Mouse (Mus musculus) 416B (cell line): ENCODE results near the gene Mgmt.

Experiments
- DNase-seq: peaks from one replicate; pipeline ENCODE4 v3.0.0; 2011; ENCODE audit warnings: low read depth

The Mgmt gene

DNA sequence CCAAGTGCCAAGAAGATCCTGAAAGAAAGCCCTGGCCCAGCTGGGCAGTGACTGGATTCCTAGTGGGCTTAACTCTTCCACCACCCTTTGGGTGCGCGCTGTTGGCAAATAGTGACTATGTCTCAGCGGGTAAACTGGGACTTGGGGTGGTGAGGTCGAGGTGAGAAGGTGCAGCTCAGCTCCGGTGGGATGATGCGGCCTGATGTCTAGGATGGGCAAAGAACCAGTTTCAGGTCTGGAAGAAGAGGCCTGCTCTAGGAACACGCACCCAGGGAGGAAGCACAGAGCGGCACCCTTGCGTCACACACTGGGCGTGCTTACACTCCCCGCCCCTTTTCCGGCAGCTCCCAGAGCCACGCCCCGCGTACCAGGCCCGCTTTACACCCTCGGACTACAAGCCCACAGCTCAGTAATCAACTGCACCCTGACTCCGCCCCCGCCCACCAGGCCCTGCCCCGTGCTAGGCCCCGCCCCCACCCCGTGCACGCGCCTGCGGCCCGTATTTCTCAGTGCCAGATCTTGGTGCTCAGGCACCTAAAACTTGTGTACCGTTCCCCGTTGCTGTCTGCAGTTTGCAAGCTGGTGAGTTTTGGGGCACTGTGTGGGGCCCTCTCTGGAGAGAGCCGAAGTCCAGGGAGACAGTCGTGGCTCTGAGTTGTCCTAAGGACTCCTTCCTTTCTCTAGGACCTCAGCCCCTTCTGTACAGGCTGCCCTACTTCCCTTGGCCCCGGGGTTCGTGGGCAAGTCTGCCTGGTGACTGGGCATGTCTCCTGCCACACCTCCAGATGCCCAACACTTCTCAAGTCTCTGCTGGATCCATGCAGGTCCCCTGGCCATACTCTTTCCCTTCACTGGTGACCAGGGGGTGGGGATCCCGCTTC, at the start of gene Mgmt:
Gene Mgmt (plus strand): TSS at position 509 of the 881 bp plus-strand sequence.
- DNase-seq, result no peak

DNA sequence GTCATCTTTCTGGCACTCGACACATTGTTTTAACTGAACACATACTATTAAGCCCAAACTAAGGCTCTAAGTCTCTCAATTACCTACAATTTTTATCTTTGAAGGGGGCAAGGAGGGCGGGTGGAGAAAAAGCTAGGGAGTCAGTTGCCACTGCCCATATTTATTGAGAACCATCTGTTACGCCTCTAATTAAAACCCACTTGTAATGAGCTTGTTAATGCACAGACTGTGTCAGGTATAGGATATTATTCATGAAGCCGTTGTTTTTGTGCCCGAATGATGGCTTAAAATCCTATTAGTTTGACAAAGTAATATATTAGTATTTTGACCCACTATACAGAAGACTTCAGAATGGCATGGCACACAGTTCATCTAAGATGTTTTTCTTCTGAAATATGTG, 49.6 kb upstream of the Mgmt start:
- no peak for DNase-seq

DNA sequence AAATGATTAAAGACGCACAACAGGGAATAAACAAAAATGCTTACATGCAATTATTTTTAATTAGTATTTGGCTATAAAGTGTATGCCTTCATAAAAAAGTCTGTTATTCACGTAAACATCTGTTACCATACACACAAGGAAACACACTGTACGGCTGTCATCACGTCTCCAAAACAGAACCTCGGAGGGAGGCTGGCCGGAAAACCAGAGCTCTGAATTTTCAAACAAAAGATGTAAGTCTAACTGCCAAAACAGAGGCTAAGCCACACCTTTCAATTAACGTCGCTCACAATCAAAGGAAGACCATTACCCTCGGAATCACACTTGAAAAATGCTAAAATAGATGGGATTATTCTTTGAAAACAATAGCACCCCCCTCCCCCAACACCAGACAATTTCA, 49.1 kb upstream of the Mgmt start:
- DNase-seq, result no peak

- DNase-seq, result no peak
These were observed 48.3 kb upstream of the Mgmt start for GRCm38 (mm10) chr7:136846086-136846620.

GRCm38 (mm10) chr7:136847601-136848000, 46.8 kb upstream of the Mgmt start:
- DNase-seq, result no peak

DNA sequence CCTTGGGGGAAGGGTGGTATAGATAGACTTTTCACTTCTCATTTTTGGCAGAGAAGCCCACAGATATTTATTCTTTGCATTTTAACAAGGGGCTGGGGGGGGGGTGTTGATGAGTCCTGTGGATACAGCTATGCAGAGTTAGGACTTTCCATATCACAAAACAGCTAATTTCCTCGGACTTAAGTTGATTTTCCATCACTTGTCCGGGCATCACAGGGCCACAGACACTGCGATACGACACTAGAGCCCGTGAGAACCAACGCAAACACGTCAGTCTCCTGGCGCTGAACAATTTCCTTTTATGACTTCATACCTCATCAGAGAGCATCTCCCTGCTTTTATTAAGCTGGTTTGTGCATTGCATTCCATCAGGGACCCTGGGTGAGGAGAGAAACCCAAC, 45.7 kb upstream of the Mgmt start:
- DNase-seq, result no peak

- DNase-seq, result no peak
These were observed 44.6 kb upstream of the Mgmt start for GRCm38 (mm10) chr7:136849811-136850210.

GRCm38 (mm10) chr7:136850339-136850738, 44.1 kb upstream of the Mgmt start:
- DNase-seq, result no peak

DNA sequence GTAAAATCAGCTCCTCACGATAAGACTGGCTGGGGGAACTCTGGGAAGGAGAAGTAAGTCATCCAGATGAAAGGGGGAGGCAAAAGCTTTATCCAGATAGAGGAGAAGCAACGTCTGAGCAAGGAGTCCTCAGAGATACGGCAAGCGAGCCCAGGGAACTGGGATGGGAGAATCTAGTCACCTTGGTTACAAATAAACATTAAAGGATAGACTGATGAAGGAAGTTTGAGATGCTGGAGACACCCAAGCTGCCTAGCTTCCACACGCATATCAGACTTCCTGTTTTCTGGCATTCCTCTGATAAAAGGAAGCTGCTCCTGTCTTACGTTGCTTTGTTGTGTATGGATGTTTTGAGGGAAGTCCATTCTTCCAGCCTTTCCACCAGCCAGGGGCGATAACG, 42.5 kb upstream of the Mgmt start:
- DNase-seq, result no peak

- DNase-seq, result no peak
These were observed 41.7 kb upstream of the Mgmt start for GRCm38 (mm10) chr7:136852721-136853120.

GRCm38 (mm10) chr7:136864677-136865463, 29.5 kb upstream of the Mgmt start:
- DNase-seq, result no peak

- DNase-seq, result no peak
These were observed 28.5 kb upstream of the Mgmt start for GRCm38 (mm10) chr7:136865876-136866275.

GRCm38 (mm10) chr7:136866535-136866934, 27.9 kb upstream of the Mgmt start:
- no peak for DNase-seq

DNA sequence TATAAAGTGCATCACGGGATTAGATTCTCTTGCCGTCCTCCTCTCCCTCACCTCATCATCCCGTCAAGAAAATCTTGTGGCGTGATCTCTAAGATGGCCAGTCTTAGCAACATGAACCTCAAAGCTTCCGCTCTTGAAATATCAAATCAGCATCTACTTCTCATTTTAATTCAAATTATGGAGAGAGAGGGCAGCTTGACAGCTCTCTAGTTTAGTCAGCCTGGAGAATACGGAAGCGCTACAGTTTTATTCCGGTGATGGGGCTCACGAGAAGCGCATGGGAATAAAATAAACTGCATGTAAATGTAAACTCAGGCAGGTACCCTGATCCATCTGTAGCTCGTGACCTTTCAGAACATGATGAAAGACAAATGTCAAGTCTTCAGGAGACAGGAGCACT, 22.9 kb upstream of the Mgmt start:
- no peak for DNase-seq

DNA sequence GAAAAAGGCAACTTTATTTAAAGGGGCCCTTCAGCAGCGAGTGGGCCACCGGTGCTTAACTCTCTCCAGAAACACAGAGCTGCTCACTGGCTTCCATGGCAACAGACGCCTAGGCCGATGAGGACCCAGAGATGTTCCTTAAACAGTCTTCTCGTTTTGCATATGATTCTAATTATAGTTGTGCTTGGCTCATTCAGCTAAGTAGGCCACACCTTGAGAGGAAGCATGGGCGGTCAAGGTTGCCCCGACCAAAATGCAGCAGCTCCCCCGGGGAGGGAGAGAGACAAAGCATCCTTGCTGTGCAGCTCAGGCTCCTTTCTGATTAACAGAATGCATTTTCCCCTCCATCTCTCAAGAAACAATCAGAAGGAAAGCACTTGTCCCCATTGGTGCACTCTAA, 22.4 kb upstream of the Mgmt start:
- DNase-seq, result no peak

- no peak for DNase-seq
These were observed 20.0 kb upstream of the Mgmt start for GRCm38 (mm10) chr7:136874396-136874795.

DNA sequence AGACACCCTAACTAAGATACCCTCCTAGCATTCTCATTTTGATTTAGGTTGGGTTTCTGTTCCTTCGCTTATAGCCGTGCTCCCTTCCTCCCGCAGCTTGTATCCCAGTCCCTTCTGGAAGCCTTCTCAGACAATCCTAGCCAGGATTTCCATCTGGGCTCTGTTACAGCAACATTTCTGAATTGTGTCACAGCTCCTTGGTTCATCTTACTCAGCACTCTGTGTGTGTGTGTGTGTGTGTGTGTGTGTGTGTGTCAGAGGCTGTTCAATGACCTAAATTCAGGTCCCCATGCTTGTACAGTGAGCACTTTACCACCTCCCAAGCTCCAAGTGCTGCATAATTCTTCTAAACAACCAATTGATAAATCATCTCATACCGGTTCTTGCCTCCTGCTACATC, 14.0 kb upstream of the Mgmt start:
- no peak for DNase-seq

GRCm38 (mm10) chr7:136888161-136888560, 6.3 kb upstream of the Mgmt start:
- DNase-seq, result no peak

DNA sequence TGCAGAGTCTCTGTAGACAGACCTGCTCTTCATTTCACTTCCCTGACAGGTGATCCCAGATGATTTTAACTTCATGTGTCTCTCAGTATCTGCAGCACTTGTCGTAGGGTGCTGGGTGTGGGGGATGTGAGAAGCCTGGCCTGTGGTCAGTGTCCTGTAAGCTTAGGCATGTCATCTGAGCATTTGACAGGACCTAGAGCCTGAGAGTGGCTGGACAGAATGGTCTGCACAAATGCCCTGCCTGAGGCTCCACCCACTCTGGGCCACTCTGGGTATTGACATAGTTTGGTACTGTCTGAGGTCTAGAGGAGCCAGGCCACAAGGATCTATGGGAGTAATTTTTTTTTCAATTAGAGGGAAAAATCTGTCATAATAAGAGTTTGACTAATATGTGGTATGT, 942 bp downstream of the Mgmt start:
- DNase-seq, result no peak

GRCm38 (mm10) chr7:136895851-136896250, 1.4 kb downstream of the Mgmt start:
- DNase-seq, result no peak

GRCm38 (mm10) chr7:136897481-136897880, 3.1 kb downstream of the Mgmt start:
- DNase-seq, result no peak

DNA sequence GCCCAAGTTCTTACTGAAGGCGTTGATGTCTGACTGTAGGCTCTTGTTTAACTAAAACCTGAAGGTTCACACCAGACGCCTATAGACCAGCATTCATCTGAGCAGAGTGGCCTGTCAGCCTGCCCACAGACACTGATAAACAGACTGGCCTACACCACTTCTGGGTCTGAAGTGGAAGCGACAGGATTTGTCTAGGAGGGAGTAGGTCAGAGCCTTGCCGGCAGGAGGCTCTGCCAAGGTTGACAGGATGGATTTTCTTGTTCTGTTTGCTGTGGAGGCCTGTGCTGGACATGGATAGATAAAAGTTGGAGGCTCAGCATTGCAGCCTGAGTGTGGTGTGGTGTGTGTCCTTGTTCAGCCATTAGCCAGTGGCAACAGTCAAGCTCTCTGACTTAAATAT, 3.6 kb downstream of the Mgmt start:
- no peak for DNase-seq

DNA sequence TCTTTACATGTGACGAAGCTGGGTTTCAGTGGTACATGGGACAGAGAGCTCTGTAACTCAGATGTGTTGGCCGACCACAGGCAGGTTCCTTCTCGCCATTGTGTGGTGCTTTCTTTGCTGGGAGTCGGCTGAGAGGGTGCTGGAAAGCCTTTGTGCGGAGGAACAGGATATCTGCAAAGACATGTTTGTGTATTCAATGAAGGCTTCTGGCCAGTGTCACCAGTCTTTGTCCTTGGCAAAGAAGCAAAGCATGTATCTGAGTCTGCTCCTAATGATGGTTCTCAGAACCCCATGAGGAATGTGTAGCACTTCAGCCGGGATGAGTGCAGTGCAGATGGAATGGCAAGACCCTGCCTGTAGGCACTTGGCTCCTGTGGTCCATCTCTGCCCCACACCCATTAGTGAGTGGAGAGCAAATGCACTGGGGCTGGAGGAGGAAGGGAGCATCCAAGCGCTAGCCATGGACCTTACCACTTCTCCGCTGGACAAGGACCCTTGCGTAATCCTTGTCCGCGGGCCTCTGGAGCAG, 14.3 kb downstream of the Mgmt start:
- no peak for DNase-seq
